Mouse (Mus musculus) heart, adult 9 months (tissue): ENCODE results near the gene Fdx1.

Experiments
- DNase-seq, 2 experiments: peaks; one replicate each; pipeline ENCODE4 v3.0.0; 2022; ENCODE audit warnings: low spot score in 2 of 2

Gene Fdx1

DNA sequence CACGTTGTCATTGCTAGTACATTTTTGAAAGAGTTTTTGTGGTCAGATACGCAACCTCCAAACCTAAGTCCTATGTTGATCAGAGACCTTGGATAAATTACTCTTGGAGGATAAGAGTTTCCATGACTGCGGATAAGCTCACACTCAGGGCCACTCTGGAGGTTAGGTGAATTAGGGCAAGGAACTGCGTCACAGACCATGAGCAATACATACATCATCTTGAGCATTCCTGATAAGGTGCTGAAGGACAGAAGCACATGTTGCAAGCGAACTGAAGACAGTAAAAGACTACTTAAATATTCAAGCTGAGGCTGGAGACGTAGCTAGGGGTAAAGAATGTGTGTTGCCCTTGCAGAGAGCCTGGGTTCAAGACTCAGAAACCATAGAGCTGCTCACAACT, 754 bp upstream of the Fdx1 start:
- DNase-seq: no peak

DNA sequence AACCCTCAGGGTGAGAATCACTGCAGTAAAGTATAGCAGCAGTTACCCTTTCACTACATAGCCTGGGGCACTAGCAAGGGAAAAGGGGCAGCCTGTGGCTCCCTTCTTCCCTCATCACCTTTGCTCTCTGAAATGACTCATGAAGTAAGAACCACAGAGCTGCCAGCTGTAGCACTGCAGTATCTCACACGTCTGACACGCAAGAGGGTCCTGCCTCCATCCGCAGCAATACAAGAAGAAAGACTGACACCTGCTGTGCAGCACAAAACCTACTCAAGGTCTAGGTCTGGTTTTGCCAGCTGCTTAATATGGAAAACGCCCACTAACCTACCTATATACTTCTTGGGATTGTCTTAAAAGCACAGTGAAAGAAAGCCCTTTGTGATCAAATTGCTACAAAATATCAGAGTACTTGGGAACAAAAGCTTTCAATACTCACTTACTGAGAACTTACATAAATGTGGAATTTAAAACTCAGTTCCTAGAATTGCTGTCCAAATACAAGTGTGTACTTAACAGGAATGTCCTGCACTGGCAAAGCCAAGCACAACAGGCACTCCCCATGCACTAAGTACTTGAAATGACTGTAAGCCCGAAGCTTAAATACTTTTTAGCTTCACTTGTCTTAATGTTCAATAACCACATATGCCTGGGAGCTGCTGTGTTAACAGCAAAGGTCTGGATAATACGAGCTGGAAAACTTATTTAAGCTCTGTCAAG, 2.0 kb downstream of the Fdx1 start:
- DNase-seq: no peak

DNA sequence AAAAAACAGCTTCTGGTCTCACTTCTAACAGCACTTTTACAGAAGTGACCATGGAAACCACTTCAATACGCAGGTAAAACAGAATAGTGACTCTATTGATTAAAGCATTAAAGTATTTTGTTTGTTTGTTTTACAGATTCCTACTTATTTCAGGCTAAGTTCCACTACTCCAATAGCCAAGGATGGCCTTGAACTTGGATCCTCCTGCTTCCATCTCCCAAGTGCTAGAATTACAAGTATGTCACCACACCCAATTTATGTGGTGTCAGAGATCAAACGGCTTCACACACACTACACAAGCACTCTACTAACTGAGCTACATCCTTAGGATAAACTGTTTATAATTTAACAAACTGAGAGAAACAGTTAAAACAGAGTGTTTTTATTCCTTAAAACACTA, 3.0 kb downstream of the Fdx1 start:
- DNase-seq: no peak

DNA sequence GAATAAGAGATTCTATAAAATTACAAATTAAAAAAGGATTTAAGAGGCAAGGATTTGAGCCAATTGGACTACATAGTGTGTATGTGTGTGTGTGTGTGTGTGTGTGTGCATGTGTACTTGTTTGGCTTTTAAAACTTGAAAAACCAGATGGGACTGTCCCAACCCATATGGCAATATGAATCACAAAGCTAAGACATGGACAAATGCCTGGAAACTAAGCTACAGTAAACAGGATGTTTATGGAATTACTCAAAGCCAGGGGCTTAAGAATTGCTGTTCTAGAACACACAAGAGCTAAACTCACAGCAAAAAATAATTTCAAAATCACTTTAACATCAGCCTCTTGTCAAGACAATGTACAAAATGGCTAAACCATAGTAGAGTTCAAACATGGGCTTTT, 4.4 kb downstream of the Fdx1 start:
- no peak for DNase-seq

DNA sequence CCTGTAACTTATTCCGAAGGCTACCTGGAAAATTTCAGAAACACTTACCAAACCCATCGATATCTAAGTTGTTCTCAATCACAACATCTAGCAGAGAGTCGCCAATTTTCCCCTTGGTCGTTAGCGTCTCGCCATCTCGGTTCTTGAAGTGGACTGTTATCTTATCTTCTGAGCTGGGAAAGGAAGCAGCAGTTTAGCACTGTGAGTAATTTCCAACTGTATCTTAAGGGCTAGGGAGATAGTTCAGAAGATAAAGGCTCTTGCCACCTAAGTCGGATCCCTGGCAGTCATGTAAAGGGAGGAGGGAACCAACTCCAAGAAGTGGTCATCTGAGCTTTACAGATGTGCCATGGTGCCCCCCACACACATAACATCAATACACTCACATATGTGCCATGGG, 6.3 kb downstream of the Fdx1 start:
- DNase-seq: no peak

DNA sequence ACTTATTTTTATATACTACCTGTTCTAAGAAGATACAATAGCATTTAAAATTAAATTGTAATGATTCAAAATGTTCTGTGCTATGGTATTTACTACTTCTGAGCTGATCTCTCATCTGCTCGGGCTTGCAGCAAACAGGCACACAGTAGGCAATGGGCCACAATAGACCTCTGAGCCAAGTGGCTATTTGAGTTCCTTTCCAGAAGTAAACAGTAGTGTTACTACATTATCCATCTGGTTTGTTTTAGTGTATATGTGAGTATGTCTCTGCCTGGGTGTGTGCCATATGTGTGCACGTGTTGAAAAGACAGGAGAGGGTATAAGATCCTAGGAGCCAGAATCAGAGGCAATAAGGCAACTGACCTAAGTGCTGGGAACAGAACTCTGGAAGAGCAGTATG, 6.9 kb downstream of the Fdx1 start:
- no peak for DNase-seq

DNA sequence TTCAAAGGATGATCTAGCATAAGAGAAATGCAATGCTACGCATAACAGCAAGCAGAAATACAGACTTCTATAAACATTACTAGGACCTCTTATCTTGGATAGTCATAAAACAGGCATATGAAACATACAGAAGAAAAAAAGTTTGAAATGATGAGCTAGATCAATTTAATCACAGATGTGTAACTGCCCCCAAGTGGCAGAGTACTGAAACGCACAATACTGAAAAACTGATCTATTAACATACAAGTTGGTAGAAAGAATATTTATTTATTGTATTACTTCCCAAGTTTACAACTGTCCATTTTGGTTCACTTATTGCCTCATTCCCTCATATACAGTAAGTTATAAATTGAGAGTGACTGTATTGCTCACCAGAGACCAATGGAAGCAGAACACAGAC, 12.0 kb downstream of the Fdx1 start:
- no peak for DNase-seq

DNA sequence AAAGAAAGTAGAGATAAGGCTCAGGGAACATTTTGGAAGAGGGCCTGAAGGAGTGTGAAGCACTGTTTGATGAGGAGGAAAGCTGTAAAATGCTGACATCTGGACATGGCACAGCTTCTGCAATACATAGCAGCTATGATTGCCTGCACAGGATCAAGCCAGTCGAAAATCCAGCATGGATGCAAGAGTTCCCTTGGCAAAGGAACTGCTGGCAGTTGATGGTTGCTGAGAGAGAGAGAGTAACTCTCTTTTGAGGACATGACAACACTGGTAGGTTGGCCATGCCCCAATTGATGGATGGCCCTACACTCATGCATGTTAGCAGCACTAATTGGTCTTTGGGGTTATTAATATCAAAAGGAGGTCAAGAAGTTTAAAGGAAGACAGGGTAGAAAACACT, 12.7 kb downstream of the Fdx1 start:
- no peak for DNase-seq

DNA sequence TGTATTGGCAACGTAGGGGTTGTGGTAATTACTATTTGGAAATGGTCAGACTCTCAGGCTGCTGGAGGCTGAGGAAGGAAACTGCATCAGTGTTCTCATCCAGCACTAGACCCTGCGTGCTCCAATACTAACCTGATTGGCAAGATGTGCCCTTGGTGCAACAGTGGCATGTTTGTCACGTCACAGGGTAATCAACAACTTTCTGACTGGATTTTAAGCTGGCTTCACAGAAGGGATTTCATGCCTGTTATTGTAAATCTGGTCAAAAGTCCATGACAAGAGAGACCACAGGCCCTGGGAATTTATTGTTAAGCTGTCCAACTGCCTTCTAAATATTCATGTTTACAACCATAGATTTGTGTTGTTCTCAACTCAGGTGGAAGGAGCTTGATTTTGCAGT, 13.1 kb downstream of the Fdx1 start:
- no peak for DNase-seq

DNA sequence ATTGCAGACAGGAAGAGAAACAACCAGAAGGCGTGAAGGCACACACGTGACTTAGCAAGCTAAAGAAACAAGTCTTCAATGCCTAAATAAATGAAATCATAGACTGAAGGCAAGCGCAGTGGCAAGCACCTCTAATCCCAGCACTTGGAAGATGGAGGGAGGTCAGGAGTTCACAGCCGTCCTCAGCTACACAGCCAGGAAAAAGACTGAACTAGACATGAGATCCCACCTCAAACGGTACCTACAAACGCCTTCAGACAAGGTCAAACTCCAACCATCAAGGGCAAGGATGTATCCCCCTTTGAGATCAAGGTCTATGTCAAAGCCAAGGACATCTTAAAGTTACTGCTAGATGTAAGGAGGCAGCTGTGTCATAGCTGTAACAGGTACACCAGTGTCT, 19.4 kb downstream of the Fdx1 start:
- no peak for DNase-seq

DNA sequence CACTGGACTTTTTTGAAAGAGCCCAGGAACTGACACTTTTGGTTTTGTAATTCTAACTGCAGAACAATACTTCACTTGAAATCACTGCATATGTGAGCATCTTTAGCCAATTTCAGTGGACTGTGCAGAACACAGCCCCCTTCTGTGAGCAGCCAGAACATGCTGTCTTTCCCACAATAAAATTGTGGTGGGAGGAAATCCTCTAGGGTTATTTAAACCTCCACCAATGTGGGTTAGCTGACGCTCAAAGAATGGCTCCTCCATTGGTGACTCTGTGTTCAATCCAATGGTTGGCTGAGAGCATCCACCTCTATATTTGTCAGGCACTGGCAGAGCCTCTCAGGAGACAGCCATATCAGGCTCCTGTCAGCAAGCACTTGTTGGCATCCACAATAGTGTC, 28.7 kb downstream of the Fdx1 start:
- no peak for DNase-seq

DNA sequence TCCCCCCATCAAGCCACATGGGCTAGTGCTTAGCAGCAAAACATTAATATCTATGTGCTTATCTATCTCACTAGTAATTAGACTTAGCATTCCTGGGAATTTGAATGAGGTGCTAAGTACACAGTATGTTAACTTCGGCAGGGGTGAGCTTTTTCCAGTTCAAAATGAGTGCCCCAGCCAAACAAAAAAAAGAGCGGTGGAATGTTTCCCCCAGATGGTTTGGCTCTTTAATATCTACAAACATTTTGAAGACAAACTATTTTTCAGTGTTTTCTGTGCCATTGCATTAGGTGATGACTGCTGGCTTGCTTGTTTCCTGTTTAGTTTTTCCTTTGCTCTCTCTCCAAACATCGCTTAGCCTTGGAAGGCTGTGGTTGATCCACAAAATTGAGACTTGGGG, 31.4 kb downstream of the Fdx1 start:
- no peak for DNase-seq

DNA sequence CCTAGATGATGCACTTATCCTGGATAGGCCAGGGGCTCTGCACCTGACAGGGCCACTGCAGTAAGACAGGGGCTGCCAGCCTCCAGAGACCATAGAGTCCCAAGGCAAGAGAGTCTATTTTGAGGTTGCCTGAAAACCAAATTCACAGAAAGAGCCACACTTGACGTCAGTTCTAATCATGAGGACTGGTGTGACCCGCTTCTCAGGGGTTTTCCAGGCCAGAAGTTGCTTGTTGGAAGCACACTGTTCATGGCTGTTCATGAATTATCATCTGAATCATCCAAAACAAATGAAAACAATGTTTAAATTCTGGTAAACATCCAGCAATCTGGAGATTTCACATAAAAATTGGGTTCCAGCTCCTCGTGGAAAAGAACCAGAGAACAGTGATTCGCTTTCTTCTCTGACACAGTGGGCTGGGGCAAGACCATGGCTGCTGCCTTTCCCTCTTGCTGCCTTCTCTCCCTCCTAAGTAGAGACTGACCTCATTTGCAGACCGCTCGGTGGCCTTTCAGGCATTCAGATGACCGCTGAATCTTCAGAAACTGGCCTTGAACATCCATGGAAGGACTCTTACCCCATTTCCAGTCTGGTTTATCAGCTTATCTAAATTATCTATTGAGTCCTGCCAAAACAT, 32.2 kb downstream of the Fdx1 start:
- DNase-seq: no peak

DNA sequence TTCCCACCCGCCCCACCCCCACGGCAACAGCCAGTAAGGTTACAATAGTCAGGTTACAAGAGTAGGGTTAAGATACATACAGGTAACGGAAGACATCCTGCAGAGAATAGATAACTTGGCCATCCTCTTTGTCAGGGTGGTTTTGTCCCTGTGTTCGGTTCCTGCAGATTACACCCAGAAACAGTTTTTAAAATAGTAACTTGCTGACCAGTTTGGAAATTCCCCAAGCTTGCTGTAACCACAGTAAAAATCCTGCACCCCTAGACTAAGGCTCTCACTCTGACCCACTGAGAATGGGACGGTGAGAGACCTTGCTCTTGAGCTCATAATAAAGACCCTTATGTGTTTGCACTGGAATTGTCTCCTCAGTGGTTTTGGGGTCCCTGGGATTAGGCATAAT, 33.4 kb downstream of the Fdx1 start:
- no peak for DNase-seq

DNA sequence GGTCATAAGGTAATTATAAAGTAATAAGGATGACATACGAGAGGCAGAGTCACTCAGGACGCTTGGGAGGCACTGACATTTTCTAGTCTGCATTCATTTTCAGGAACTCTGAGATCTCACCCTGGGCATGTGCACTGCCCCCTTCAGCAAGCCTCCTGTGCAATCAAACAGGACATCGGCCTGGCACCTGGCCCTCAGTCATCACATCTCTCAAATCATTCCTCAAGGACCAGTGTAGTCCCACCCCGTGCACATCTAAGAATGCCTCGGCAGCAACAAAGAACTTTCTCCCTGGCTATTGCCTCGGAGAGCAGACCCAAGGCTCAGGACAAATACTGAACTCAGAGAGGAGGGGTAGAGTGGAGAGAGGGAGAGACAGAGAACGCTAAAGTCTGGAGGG, 34.7 kb downstream of the Fdx1 start:
- no peak for DNase-seq

DNA sequence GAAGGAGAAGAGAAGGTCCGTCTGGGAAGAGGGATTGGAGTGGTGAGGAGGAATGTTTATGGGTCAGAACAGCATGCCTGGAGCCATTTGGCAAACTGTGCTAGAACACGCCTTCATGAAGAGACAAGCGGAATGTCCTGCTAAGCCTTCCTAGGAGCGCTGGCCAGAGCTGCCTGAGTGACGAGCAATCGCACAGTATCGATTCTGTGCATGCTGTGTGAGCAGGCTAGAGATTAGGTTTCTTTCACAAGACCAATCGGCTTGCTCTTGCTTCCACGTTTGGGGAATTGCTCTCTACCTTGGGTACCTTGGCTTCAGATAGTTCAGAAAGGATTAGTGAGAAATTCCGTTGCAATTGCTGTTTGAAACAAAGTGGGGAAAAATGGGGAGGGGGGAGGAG, 35.2 kb downstream of the Fdx1 start:
- no peak for DNase-seq

DNA sequence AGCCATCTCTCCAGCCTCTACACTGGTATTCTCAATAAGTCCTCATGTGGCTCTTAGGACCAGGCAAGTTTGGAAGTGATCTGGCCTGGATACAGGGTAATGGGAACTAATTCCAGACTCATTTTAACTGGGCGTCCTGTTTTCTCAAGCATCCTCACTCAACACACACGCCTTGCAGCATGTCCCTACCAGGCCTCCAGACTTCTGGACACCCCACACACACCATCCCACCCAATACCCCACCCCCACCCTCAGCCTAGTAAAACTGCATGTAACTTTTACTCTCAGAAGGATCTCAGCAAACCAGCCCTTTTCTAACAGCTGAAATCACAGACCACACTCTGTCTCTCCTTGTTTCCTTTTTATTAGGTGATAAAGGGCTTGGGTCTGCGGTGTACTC, 35.7 kb downstream of the Fdx1 start:
- DNase-seq: no peak

DNA sequence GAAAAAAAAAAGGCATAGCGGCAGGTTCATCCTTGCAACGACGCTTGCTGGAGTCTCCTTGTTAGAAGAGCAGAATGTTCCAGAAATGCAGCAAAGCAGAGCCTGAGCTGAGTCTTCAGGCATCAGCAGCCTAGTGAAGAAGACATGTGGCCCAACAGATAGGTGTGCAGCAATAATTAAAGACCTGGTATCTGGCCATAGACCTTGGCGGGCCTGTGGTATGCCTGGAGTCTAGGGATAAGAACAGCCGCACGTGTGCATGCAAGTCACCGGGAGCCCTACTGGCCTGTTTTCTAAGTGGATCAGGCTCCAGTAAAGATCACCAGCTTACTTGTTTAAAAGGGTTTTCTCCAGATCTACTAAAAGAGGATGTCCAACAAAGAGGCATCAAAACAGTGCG, 36.7 kb downstream of the Fdx1 start:
- DNase-seq: no peak

DNA sequence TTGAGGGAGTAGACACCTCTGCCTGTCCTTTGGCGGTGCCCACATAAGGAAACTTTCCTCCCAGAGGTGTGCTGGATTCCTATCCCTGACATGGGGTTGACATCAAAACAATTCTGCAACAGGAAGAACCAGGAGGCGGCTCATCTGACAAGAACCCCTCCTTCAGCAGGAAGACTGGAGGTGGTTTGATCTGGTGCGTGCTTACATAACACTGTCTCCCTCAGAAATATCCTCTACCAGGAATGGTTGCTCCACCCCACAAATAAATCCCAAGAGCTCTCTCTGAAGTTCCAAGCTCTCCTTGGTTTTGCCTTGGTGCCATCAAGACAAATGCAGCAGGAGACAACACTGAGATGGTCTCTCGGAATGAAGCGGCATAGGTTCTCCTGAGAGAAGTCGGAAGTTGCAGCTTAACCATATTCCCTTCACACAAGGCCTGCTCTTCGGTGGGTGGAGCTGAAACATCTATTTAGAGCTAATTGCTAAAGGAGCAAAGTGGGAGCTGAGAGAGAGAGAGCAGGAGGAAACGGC, 38.7 kb downstream of the Fdx1 start:
- no peak for DNase-seq

DNA sequence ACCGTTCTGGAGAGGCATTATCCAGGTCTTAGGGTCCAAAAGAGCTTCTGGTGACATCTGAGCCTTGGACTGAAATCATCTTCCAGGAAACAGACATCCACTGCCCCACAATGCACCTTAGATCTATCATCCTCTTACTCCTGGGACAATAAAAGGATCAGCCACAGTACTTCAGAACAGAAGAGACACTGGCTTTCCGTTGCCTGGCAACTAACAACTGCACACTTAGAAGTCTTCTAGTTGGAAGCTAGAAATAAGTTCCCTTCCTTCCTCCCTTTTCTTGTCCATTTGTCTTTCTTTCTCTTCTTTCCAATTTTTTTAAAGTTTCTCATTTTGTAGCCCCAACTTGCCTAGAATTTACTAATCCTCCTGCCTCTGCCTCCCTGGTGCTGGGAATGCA, 40.6 kb downstream of the Fdx1 start:
- no peak for DNase-seq

DNA sequence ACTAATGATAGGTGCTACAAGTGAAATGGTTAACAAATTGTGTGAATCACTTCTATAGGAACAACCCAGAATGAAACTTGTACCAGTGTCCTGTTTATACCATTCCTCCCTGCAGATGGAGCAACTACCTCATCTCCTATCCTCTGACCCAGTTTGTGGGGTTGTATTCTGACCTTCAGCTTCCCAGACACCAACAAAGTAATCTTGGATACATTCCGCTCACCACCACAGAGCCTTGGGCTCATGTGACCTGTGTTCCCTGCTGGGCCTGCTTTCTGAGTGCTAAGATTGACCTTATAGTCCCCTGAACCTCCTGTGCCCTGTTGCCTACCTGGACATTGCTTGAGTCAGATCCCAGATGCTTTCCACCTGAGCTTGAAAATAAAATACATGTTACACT, 47.8 kb downstream of the Fdx1 start:
- no peak for DNase-seq

DNA sequence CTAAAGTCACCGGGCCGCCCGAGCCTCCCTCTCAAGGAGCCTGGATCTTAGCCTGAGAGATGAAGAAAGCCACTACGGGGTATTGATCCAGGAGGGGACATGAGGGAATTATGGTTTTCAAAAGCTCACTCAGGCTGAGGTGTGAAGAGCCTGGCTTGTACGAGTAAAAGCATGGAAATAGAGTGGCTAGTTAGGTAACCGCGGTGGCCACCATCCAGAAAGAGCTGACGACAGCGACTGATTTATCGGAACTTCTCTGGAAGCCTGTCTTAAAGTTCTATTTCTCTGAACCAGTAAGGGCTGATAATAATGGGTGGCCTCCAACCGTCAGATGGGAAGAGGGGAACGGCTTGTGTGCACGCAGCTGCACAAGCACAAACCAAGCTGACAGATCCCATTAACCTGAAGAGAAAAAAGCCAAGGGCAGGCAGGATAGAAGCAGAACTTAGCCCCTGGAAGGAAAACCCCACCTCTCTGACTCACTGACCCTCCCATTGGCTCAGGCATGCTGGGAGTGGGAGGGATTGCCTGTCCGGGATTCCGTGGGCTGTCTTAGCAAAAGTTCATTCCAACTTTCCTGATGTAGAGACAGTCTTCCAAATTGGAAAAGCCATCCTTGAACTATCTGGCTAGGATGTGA, 48.8 kb downstream of the Fdx1 start:
- no peak for DNase-seq

DNA sequence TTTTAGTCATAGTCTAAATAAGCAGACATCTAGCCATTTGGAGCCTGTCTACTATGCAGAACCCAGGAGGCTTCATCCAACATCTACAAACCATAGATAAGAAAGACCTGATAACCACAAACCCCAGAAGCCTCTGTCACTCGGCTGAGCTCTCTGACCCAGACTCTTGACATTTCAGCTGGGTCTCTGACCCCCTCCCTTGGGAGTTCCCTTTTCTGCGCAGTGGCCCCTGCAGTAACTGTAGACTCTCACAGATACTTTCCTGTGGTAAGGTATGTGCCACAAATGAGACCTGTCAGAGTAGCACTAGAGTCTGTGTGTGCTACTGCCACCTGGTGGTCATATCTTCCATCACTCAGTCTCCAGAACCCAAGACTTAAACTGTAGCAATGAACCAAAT, 54.5 kb downstream of the Fdx1 start:
- DNase-seq: peak; percentile 16 to 69
